Mouse (Mus musculus): ENCODE results near the gene A930004D18Rik.

- TF ChIP-seq POLR2AphosphoS2 (IDR thresholded peaks at IDR 0.05; ENCODE audit: insufficient read length, low read depth) (no peak), SRF (IDR thresholded peaks at IDR 0.05; ENCODE audit: control insufficient read depth, insufficient read length, low read depth) (no peak), MYOD1 (IDR thresholded peaks at IDR 0.05; ENCODE audit: control insufficient read depth in 1 of 3, insufficient read length in 2 of 3, low read depth in 2 of 3) (no peak), POLR2A (IDR thresholded peaks at IDR 0.05; ENCODE audit: insufficient read length, low read depth) (no peak), E2F4 (IDR thresholded peaks at IDR 0.05; ENCODE audit: insufficient read depth) (no peak), USF1 (IDR thresholded peaks at IDR 0.05; ENCODE audit: low read depth) (no peak), TCF12 (IDR thresholded peaks at IDR 0.05; ENCODE audit: insufficient read depth, poor library complexity, severe bottlenecking) (no peak)
Observed at GRCm38 (mm10) chr2:18071947-18072346, 34.4 kb upstream of the A930004D18Rik start.
